Mouse (Mus musculus) heart, postnatal 10 days (tissue): ENCODE results near the gene Cpsf3. TPM values are rescaled to one million over a fixed set of nuclear protein-coding genes. Genes with fewer than 3 reads are reported as not detected.
A peak's percentile ranks its signal among the peaks of the same experiment; 100 is the strongest.

Experiments
- DNase-seq, 2 experiments: peaks; one replicate each; pipeline ENCODE4 v3.0.0; 2021
- intact Hi-C: fragments of 180-260 bp; cut with DNase I; formaldehyde crosslinking; loops from one replicate; pipeline ENCODE4 v1.15.1; 2025
- total RNA-seq, 2 experiments: library from RNA; stranded (reverse); gene quantifications; 2 replicates each; pipeline ENCODE4 v1.2.3; 2021

Cpsf3 gene
- total RNA-seq, 2 experiments from 2014 or later = 42.9 to 46.0 TPM

GRCm38 (mm10) chr12:21326325-21326724, 41.1 kb downstream of the Cpsf3 start:
- no peak for DNase-seq
- intact Hi-C loops = no loop called here

- intact Hi-C loops = no loop called here
- DNase-seq = no peak
These were observed 44.6 kb downstream of the Cpsf3 start for GRCm38 (mm10) chr12:21329661-21330400.

GRCm38 (mm10) chr12:21330961-21331576, 45.9 kb downstream of the Cpsf3 start:
- intact Hi-C loops = no loop called here
- DNase-seq = peak; percentile 34 to 46

GRCm38 (mm10) chr12:21331711-21332110, 46.5 kb downstream of the Cpsf3 start:
- intact Hi-C loops = no loop called here
- DNase-seq = no peak

- DNase-seq = no peak
- intact Hi-C loops = no loop called here
These were observed 47.8 kb downstream of the Cpsf3 start for GRCm38 (mm10) chr12:21333021-21333420.

GRCm38 (mm10) chr12:21333766-21334165, 48.6 kb downstream of the Cpsf3 start:
- no peak for DNase-seq
- intact Hi-C loops = no loop called here

DNA sequence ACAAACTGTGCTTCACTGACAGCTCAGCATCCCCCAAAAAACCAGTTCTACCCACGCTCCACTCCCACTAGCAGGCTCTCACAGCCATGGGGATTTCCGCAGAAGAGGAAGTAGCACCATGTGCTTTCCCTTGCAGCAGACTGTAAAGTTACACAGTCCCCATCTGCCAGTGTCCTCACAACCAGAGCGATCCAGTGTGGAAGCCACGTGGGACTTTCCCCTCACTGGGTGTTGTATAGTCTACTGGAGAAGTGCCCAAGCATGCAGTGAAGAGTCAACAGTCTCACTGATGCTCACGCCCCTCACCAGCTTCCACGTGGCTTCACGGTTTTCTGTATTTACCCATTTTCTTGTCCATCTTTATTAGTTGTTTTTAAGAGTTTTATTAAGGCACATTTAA, 50.7 kb downstream of the Cpsf3 start:
- DNase-seq = no peak
- intact Hi-C loops = no loop called here

- DNase-seq = no peak
- intact Hi-C loops = no loop called here
These were observed 52.0 kb downstream of the Cpsf3 start for GRCm38 (mm10) chr12:21337171-21337570.

- intact Hi-C loops = no loop called here
- DNase-seq = no peak
These were observed 55.5 kb downstream of the Cpsf3 start for GRCm38 (mm10) chr12:21340674-21341073.

GRCm38 (mm10) chr12:21346972-21347371, 61.8 kb downstream of the Cpsf3 start:
- intact Hi-C loops = no loop called here

DNA sequence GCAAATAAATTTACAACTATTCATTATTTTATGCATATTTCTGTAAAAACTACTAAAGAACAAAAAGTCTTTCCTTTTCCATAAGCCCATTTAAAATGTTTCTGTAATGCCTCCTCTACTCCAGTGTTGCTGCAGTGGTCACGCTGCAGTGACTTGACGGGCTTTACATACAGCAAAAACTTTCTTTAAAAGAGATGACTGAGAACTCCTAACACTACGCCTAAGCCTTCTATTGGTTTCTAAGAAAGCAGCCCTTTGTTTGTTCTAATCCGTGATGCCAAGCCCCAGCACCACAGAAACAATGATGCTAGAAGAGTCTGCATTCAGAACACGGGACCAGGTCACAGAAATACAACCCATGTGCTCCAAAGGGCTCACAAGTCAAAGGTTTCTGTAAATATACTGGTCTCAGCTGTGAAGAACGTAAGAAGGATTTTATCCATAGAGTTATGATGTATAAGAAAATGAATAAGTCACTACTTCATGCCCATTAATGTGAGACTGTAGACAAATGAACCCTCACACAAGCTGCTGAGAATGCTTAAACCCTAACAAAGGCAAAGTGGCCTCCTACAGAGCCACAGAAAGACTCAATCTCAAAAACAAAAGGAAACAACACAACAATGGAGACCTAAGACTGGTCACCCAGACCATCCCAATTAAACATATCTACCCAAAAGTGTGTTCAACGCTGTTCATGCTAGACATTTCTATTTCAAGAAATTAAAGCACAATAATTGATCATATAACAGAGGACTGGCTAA, 65.1 kb downstream of the Cpsf3 start:
- DNase-seq = no peak
- intact Hi-C loops = no loop called here

More at GRCm38 (mm10) chr12:21346972-21347371, 61.8 kb downstream of the Cpsf3 start:
- DNase-seq = no peak

- DNase-seq = no peak
- intact Hi-C loops = no loop called here
These were observed 68.5 kb downstream of the Cpsf3 start for GRCm38 (mm10) chr12:21353681-21354080.

GRCm38 (mm10) chr12:21362686-21363085, 77.5 kb downstream of the Cpsf3 start:
- intact Hi-C loops = no loop called here
- DNase-seq = no peak

DNA sequence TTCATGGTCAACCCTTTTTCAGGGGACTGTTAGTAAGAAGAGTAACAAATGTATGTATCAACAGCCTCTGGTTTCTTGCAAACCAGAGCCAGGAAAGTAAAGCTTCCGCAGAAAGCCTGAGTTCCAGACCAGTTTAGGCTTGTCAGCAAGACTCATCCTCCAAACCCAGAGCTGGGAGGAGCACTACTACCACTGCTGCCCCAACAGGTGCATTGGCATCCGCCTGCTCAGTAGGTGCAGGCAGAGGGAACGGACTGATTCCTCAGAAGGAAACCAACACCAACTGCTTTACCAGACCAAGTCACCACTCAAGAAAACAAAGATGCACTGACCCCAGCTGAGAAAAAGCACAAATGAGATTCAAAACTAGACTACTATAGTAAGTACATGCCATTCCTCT, 78.0 kb downstream of the Cpsf3 start:
- no peak for DNase-seq
- intact Hi-C loops = no loop called here

Other genes starting within 250 kb of the Cpsf3 start
- 10 to 100 TPM; 39.6 to 42.4 TPM for gene Itgb1bp1, start 893 bp downstream of the Cpsf3 start, total RNA-seq
- 10 to 100 TPM; 26.7 to 28.0 TPM for gene Iah1, start 31.0 kb downstream of the Cpsf3 start, total RNA-seq
- gene Adam17, start 88.2 kb downstream of the Cpsf3 start, total RNA-seq = 10 to 100 TPM; 49.9 to 59.8 TPM
- gene Ywhaq, start 132.2 kb downstream of the Cpsf3 start, total RNA-seq = 100 to 1,000 TPM; 137 to 140 TPM